ENCODE assay signal across 27 mouse cellular contexts in genomic region chr2:166876331-166876730, GRCm38 (mm10). TPM values are rescaled to one million over a fixed set of nuclear protein-coding genes. Genes with fewer than 3 reads are reported as not detected.
DNase-seq lines count a peak whose midpoint lies in the region; ATAC-seq and TF ChIP-seq lines count a peak whose summit lies in the region.
"Had no signal": no experiment of that assay in that cellular context is flagged by ENCODE, and none has a peak within 500 bp of the region (broad histone marks: within the 10 kb centered on the region; RNA-seq: fewer than 3 reads in every experiment).

No protein-coding gene starts in this region.

- no peaks in the 10 kb centered on the region for H3K27me3 ChIP-seq in liver, postnatal 0 days (ENCODE audit: insufficient read depth, low read length)
- H3K27me3 ChIP-seq in liver, embryonic 11.5 days (replicated peaks; ENCODE audit: control insufficient read depth, insufficient read depth, low read length) = no peaks in the 10 kb centered on the region
- no peaks in the 10 kb centered on the region for H3K27me3 ChIP-seq in CH12.LX (replicated peaks)
- H3K27me3 ChIP-seq: embryonic facial prominence, embryonic 12.5 days; embryonic facial prominence, embryonic 15.5 days; heart, embryonic 13.5 days; hindbrain, embryonic 12.5 days; Patski had no signal

- H3K4me3 ChIP-seq in liver, postnatal 0 days (ENCODE audit: low read depth, low read length) = no peak overlapping the region
- no peak overlapping the region for H3K4me3 ChIP-seq in liver, embryonic 11.5 days (ENCODE audit: low read depth, low read length)
- no peak overlapping the region for H3K4me3 ChIP-seq in CH12.LX (replicated peaks in 1 of 3; ENCODE audit: low read depth in 2 of 3, low read length in 2 of 3, poor library complexity in 1 of 3)
- H3K4me3 ChIP-seq: embryonic facial prominence, embryonic 12.5 days; embryonic facial prominence, embryonic 15.5 days; heart, adult 2 months; heart, embryonic 10.5 days; heart, embryonic 13.5 days; hindbrain, embryonic 12.5 days had no signal

- TF ChIP-seq CTCF in liver, postnatal 0 days (IDR thresholded peaks at IDR 0.05; ENCODE audit: low read depth) = no peak
- no peak for TF ChIP-seq CTCF in CH12.LX (conservative IDR thresholded peaks at IDR 0.05 in 1 of 2, IDR thresholded peaks at IDR 0.05 in 1 of 2; ENCODE audit: low read depth in 2 of 2, low read length in 2 of 2)

- in situ Hi-C loops in CH12.LX (cut with MboI; ENCODE audit: low pct_ligation_motif_present, low pct_unique_long_range_greater_than_20kb, low sequenced_read_pairs) = no loop called here

- dilution Hi-C loops in CH12.LX (cut with MboI; ENCODE audit: extremely low pct_ligation_motif_present, extremely low pct_unique_long_range_greater_than_20kb, low sequenced_read_pairs) = no loop called here

- no peak overlapping the region for H3K9ac ChIP-seq in liver, postnatal 0 days (replicated peaks)
- H3K9ac ChIP-seq in liver, embryonic 11.5 days (ENCODE audit: low read depth, low read length) = no peak overlapping the region
- no peak overlapping the region for H3K9ac ChIP-seq in CH12.LX (ENCODE audit: insufficient read depth, low read depth)
- H3K9ac ChIP-seq: embryonic facial prominence, embryonic 12.5 days; embryonic facial prominence, embryonic 15.5 days; forebrain, postnatal 0 days; heart, embryonic 13.5 days; hindbrain, embryonic 12.5 days had no signal

- TF ChIP-seq RAD21 in CH12.LX (IDR thresholded peaks at IDR 0.05; ENCODE audit: low read depth, low read length) = no peak

- WGBS in liver, postnatal 0 days (ENCODE audit: insufficient replicate concordance) = 83% methylated on average over 10 of the region's 10 CpGs
- 93% methylated on average over 10 of the region's 10 CpGs for WGBS in liver, embryonic 11.5 days

- no peak for ATAC-seq in liver, postnatal 0 days
- no peak for ATAC-seq in liver, embryonic 11.5 days (replicated peaks; ENCODE audit: low FRiP score)
- peak; percentile 55 for ATAC-seq in neutrophil, adult 5-6 weeks (ENCODE audit: extremely low read depth, insufficient number of reproducible peaks, low FRiP score, poor library complexity, severe bottlenecking)
- ATAC-seq: forebrain, embryonic 14.5 days; forebrain, postnatal 0 days; hindbrain, embryonic 16.5 days; Patski had no signal

- no peaks in the 10 kb centered on the region for H3K79me2 ChIP-seq in CH12.LX (replicated peaks; ENCODE audit: control insufficient read depth, extremely low read depth, insufficient read depth, poor library complexity, severe bottlenecking)

- peak overlapping the region; percentile 73; the same call in 1 of the 2 replicates for H3K27ac ChIP-seq in liver, postnatal 0 days (ENCODE audit: low read depth)
- H3K27ac ChIP-seq in liver, embryonic 11.5 days (ENCODE audit: low read depth, low read length) = no peak overlapping the region
- no peak overlapping the region for H3K27ac ChIP-seq in CH12.LX (ENCODE audit: insufficient read depth, low read depth)
- H3K27ac ChIP-seq: embryonic facial prominence, embryonic 12.5 days; embryonic facial prominence, embryonic 15.5 days; heart, adult 2 months; heart, embryonic 10.5 days; heart, embryonic 13.5 days; hindbrain, embryonic 12.5 days had no signal

- H3K4me1 ChIP-seq in liver, postnatal 0 days (ENCODE audit: insufficient read depth) = no peaks in the 10 kb centered on the region
- H3K4me1 ChIP-seq in liver, embryonic 11.5 days (replicated peaks; ENCODE audit: control insufficient read depth, insufficient read depth, low read length) = no peaks in the 10 kb centered on the region
- peaks cover 4 to 39% of the 10 kb centered on the region in 2 experiments for H3K4me1 ChIP-seq in CH12.LX (ENCODE audit: control insufficient read depth in 1 of 2, insufficient read depth in 2 of 2)
- H3K4me1 ChIP-seq: embryonic facial prominence, embryonic 12.5 days; hindbrain, embryonic 12.5 days had no signal

- no peaks in the 10 kb centered on the region for H3K9me3 ChIP-seq in liver, postnatal 0 days (ENCODE audit: low read length)
- H3K9me3 ChIP-seq in liver, embryonic 11.5 days (ENCODE audit: control insufficient read depth, low read length) = no peaks in the 10 kb centered on the region
- no peaks in the 10 kb centered on the region for H3K9me3 ChIP-seq in CH12.LX (replicated peaks; ENCODE audit: low read length)
- H3K9me3 ChIP-seq: embryonic facial prominence, embryonic 12.5 days; embryonic facial prominence, embryonic 15.5 days; G1E; heart, embryonic 10.5 days; heart, embryonic 13.5 days; hindbrain, embryonic 12.5 days had no signal

- no peak for TF ChIP-seq POLR2A in CH12.LX (IDR thresholded peaks at IDR 0.05; ENCODE audit: low read depth, low read length)

- H3K36me3 ChIP-seq in liver, postnatal 0 days (replicated peaks; ENCODE audit: insufficient read depth, low read length) = peaks cover 59% of the 10 kb centered on the region
- peaks cover 27% of the 10 kb centered on the region for H3K36me3 ChIP-seq in liver, embryonic 11.5 days (ENCODE audit: control insufficient read depth, insufficient read depth, low read length)
- H3K36me3 ChIP-seq in CH12.LX (replicated peaks in 1 of 2; ENCODE audit: control insufficient read depth in 1 of 2, insufficient read depth in 1 of 2, low read length in 1 of 2) = peaks cover 34 to 62% of the 10 kb centered on the region in 2 experiments

- H3K4me2 ChIP-seq in liver, postnatal 0 days (ENCODE audit: low read depth, low read length) = no peak overlapping the region
- no peak overlapping the region for H3K4me2 ChIP-seq in liver, embryonic 11.5 days
- no peak overlapping the region for H3K4me2 ChIP-seq in CH12.LX (ENCODE audit: insufficient read depth, low read depth, poor library complexity, severe bottlenecking)
- H3K4me2 ChIP-seq: embryonic facial prominence, embryonic 12.5 days; embryonic facial prominence, embryonic 15.5 days; heart, embryonic 13.5 days; hindbrain, embryonic 12.5 days had no signal

- TF ChIP-seq EP300 in liver, postnatal 0 days (IDR thresholded peaks at IDR 0.05; ENCODE audit: low read depth) = no peak
- no peak for TF ChIP-seq EP300 in CH12.LX (IDR thresholded peaks at IDR 0.05; ENCODE audit: low read length)

- DNase-seq in liver, postnatal 0 days = no peak
- no peak for DNase-seq in liver, embryonic 11.5 days (ENCODE audit: low spot score)
- peak; percentile 83 for DNase-seq in A20 (ENCODE audit: low read depth, low spot score)
- DNase-seq in CH12.LX (ENCODE audit: extremely low read depth) = peak; percentile 14
- DNase-seq in kidney, postnatal 36 days = no peak
- DNase-seq in frontal cortex, postnatal 10 days (ENCODE audit: low spot score in 2 of 2) = no peak
- no peak for DNase-seq in heart, postnatal 4 days
- DNase-seq: adrenal gland, postnatal 10 days; adrenal gland, postnatal 36 days; cerebellum, adult 11 months; cerebellum, adult 9-11 months; cerebellum, postnatal 25 days; forebrain, postnatal 0 days; gastrocnemius, postnatal 10 days; gastrocnemius, postnatal 36 days; heart, adult 2 months; heart, postnatal 14 days had no signal

TF ChIP-seq in CH12.LX, 34 proteins besides CTCF, POLR2A, EP300 and RAD21:
- TF ChIP-seq JUN (IDR thresholded peaks at IDR 0.05; ENCODE audit: insufficient read depth, low read depth, low read length) = no peak
- 0 out of 2 replicates have a peak, but pooled peaks have one; percentile 17 for TF ChIP-seq MYC (IDR thresholded peaks at IDR 0.05; ENCODE audit: low read depth, low read length)

RNA-seq across cellular contexts. Expression of gene Cse1l, which starts 29.5 kb away (rescaled TPM):
- polyA plus RNA-seq in liver, postnatal 0 days (2015; fragmentation: Nextera tagmentation; extraction: Ambion mirVana) = 19.0 and 23.3 TPM in 2 replicates
- polyA plus RNA-seq in liver, embryonic 11.5 days (2014; fragmentation: Nextera tagmentation; extraction: Ambion mirVana) = 155 and 183 TPM in 2 replicates
- 76.0 and 101 TPM in 2 replicates for total RNA-seq in CH12.LX (2012; rRNA removed)
- 165 and 167 TPM in 2 replicates for total RNA-seq in CH12.LX (2014; rRNA removed)
- 131 and 162 TPM in 2 replicates for polyA plus RNA-seq in CH12.LX (2012; ENCODE audit: insufficient read length, low read depth)
- total RNA-seq in neutrophil, adult 5-6 weeks (2017) = 95.3 and 99.6 TPM in 2 replicates
- total RNA-seq in heart, postnatal 4 days (2021) = 10 to 100 TPM; 67.8 to 71.7 TPM

Comparison
In these comparisons a context has a peak if more than half of its experiments do, and no peak if none do; other contexts are left out.
1. DNase-seq: peak in A20 (single experiment) and CH12.LX (single experiment); none in liver, postnatal 0 days (single experiment), liver, embryonic 11.5 days (single experiment), kidney, postnatal 36 days (0 of 2), frontal cortex, postnatal 10 days (0 of 2) and heart, postnatal 4 days (single experiment).